ENCODE assay signal across 32 mouse cellular contexts in genomic region chr10:32790541-32790940, GRCm38 (mm10).
DNase-seq lines count a peak whose midpoint lies in the region; ATAC-seq lines count a peak whose summit lies in the region.
"Had no signal": no experiment of that assay in that cellular context is flagged by ENCODE, and none has a peak within 500 bp of the region (broad histone marks: within the 10 kb centered on the region; RNA-seq: fewer than 3 reads in every experiment).

No protein-coding gene starts in this region.

- no peak overlapping the region for H3K4me2 ChIP-seq in forebrain, embryonic 11.5 days (ENCODE audit: low read depth, low read length, severe bottlenecking)
- H3K4me2 ChIP-seq: forebrain, embryonic 12.5 days; heart, embryonic 12.5 days; hindbrain, embryonic 14.5 days; limb, embryonic 13.5 days; liver, embryonic 11.5 days; lung, embryonic 15.5 days; midbrain, embryonic 15.5 days; neural tube, embryonic 15.5 days; stomach, embryonic 15.5 days had no signal

- H3K27ac ChIP-seq in forebrain, embryonic 11.5 days (ENCODE audit: low read depth, low read length): no peak overlapping the region
- H3K27ac ChIP-seq: forebrain, embryonic 12.5 days; gastrocnemius, adult 2 months; heart, adult 2 months; hindbrain, embryonic 14.5 days; limb, embryonic 13.5 days; lung, embryonic 15.5 days; midbrain, embryonic 10.5 days; midbrain, embryonic 15.5 days; neural tube, embryonic 15.5 days; stomach, embryonic 15.5 days had no signal

- H3K9me3 ChIP-seq in forebrain, embryonic 11.5 days (ENCODE audit: control insufficient read depth, low read length): no peaks in the 10 kb centered on the region
- H3K9me3 ChIP-seq: forebrain, embryonic 12.5 days; heart, embryonic 12.5 days; limb, embryonic 13.5 days; lung, embryonic 15.5 days; midbrain, embryonic 10.5 days; midbrain, embryonic 15.5 days; neural tube, embryonic 15.5 days; stomach, embryonic 15.5 days had no signal

- H3K4me3 ChIP-seq in forebrain, embryonic 11.5 days (ENCODE audit: low read depth, low read length): no peak overlapping the region
- H3K4me3 ChIP-seq: erythroblast, embryonic 14.5 days; forebrain, embryonic 12.5 days; gastrocnemius, adult 2 months; heart, adult 2 months; heart, embryonic 12.5 days; limb, embryonic 13.5 days; lung, embryonic 15.5 days; midbrain, embryonic 10.5 days; midbrain, embryonic 15.5 days; neural tube, embryonic 15.5 days; stomach, embryonic 15.5 days had no signal

- H3K27me3 ChIP-seq in forebrain, embryonic 11.5 days (ENCODE audit: control insufficient read depth, insufficient read depth, low read length): no peaks in the 10 kb centered on the region
- H3K27me3 ChIP-seq: CH12.LX; forebrain, embryonic 12.5 days; heart, embryonic 12.5 days; limb, embryonic 13.5 days; lung, embryonic 15.5 days; midbrain, embryonic 15.5 days; neural tube, embryonic 15.5 days; stomach, embryonic 15.5 days had no signal

- ATAC-seq in forebrain, embryonic 11.5 days (replicated peaks; ENCODE audit: low FRiP score): no peak
- ATAC-seq: activated CD4-positive, CD25-positive, alpha-beta regulatory T cell, adult 4 months; forebrain, postnatal 0 days; intestine, postnatal 0 days; midbrain, embryonic 15.5 days had no signal

- H3K36me3 ChIP-seq in forebrain, embryonic 11.5 days (ENCODE audit: control insufficient read depth, insufficient read depth, low read length): no peaks in the 10 kb centered on the region
- H3K36me3 ChIP-seq: forebrain, embryonic 12.5 days; heart, embryonic 12.5 days; limb, embryonic 13.5 days; lung, embryonic 15.5 days; midbrain, embryonic 10.5 days; midbrain, embryonic 15.5 days; neural tube, embryonic 15.5 days; stomach, embryonic 15.5 days had no signal

- H3K4me1 ChIP-seq in forebrain, embryonic 11.5 days (replicated peaks; ENCODE audit: control insufficient read depth, insufficient read depth, low read length): no peaks in the 10 kb centered on the region
- H3K4me1 ChIP-seq: forebrain, embryonic 12.5 days; heart, embryonic 12.5 days; limb, embryonic 13.5 days; lung, embryonic 15.5 days; midbrain, embryonic 10.5 days; midbrain, embryonic 15.5 days; neural tube, embryonic 15.5 days; stomach, embryonic 15.5 days had no signal

- peak; percentile 23 for DNase-seq in layer of hippocampus, adult 11-12 months (ENCODE audit: low spot score)
- no peak for DNase-seq in layer of hippocampus, adult 9-10 months (ENCODE audit: low spot score)
- peak; percentile 34 for DNase-seq in right cerebral cortex, adult 18-20 months
- no peak for DNase-seq in right cerebral cortex, postnatal 10 days (ENCODE audit: low spot score in 2 of 2)
- peak; percentile 8 to 18 for DNase-seq in layer of hippocampus, postnatal 10 days (ENCODE audit: low spot score in 2 of 2)
- no peak for DNase-seq in B cell, adult 2 months
- DNase-seq in forebrain, embryonic 11.5 days (ENCODE audit: low spot score): no peak
- DNase-seq: adrenal gland, adult 2 months; cerebellum, adult 8-10 months; forebrain, postnatal 0 days; gastrocnemius, adult 2 months; gastrocnemius, postnatal 36 days; heart, adult 2 months; heart, postnatal 4 days; kidney, adult 9 months; kidney, postnatal 10 days; retina, postnatal 1 day; thymus, postnatal 25 days had no signal

- no peak overlapping the region for H3K9ac ChIP-seq in forebrain, embryonic 11.5 days (ENCODE audit: low read length)
- H3K9ac ChIP-seq: forebrain, embryonic 12.5 days; forebrain, postnatal 0 days; heart, embryonic 12.5 days; hindbrain, embryonic 14.5 days; limb, embryonic 13.5 days; lung, embryonic 15.5 days; midbrain, embryonic 15.5 days; neural tube, embryonic 15.5 days; stomach, embryonic 15.5 days had no signal

Comparison
In these comparisons a context has a peak if more than half of its experiments do, and no peak if none do; other contexts are left out.
1. DNase-seq: peak in layer of hippocampus, adult 11-12 months (single experiment), right cerebral cortex, adult 18-20 months (single experiment) and layer of hippocampus, postnatal 10 days (2 of 2); none in layer of hippocampus, adult 9-10 months (single experiment), right cerebral cortex, postnatal 10 days (0 of 2), B cell, adult 2 months (0 of 2) and forebrain, embryonic 11.5 days (single experiment).